Mouse (Mus musculus): ENCODE data around the gene Arglu1. TPM values are rescaled to one million over a fixed set of nuclear protein-coding genes. Genes with fewer than 3 reads are reported as not detected.

Arglu1 gene
- total and polyA plus RNA-seq, 3 experiments, result 24.0 to 28.8 (median 26.3) TPM

DNA sequence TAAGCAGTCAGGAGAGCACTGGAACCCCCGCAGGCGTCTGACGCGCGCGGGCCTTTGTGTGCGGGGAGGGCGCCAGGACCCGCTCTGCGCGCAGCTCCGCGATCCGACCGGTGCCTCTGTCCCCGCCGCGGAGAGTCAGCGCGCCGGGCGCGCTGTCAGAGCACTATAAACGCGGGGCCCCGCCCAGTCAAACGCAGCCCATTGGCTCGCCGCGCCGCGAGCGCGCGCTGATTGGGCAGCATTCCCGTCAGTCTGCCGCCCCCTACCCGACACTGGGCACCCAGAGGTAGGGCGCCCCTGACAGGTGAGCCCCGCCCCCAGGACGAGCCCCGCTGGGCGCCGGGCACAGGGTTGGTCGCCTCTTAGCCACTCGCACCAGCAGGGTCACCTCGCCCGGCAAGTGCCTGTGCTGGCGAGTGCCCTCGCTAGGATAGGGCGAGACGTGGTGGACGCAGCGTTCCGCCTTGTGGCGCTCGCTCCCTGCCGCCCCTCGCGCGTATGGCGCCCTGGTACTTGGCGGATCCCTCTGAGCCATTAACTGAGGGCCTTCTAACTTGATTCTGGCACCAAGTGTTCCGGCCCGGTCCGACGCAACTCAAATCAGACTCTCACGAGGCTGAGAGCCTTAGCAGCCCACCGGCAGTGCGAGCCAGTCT lies 29.1 kb downstream of the Arglu1 start, which contains the start of gene Efnb2:
TSS of gene Efnb2 (minus strand) at position 140 of the 656 bp plus-strand sequence.
- peak; percentile 97 to 99 for DNase-seq
- intact Hi-C loops (cut with DNase I), result loop anchor here (1.0 to 5.0 kb wide), 6 partner anchors 28 to 516 kb away; no protein-coding TSS in a partner anchor
- under 1% methylated on average over 70 of the region's 70 CpGs for WGBS
- Histone ChIP-seq H3K79me2 (replicated peaks; ENCODE audit: control insufficient read depth, insufficient read depth, low read length) (no peaks in the 10 kb centered on the region), H3K4me1 (ENCODE audit: control insufficient read depth, insufficient read depth, low read length) (no peaks in the 10 kb centered on the region), H3K27ac (peak within 1 kb of the TSS; percentile 87), H3K9ac (ENCODE audit: low read depth, low read length) (peak within 1 kb of the TSS; percentile 85), H3K27me3 (ENCODE audit: control insufficient read depth, insufficient read depth, low read length) (no peaks in the 10 kb centered on the region), H3K36me3 (ENCODE audit: control insufficient read depth, insufficient read depth, low read length) (peaks cover 8% of the 10 kb centered on the region), H3K4me3 (peak within 1 kb of the TSS; percentile 88)
- TF ChIP-seq CTCF (IDR thresholded peaks at IDR 0.05) (no peak; the same call in 1 of the 2 replicates), POLR2A (IDR thresholded peaks at IDR 0.05; ENCODE audit: insufficient read depth, low read depth, low read length) (peak; percentile 93)

GRCm38 (mm10) chr8:8660307-8661098 lies 29.8 kb downstream of the Arglu1 start:
- no peak for TF ChIP-seq CTCF (IDR thresholded peaks at IDR 0.05)
- no peak for TF ChIP-seq POLR2A (IDR thresholded peaks at IDR 0.05; ENCODE audit: insufficient read depth, low read depth, low read length)
- no peak for TF ChIP-seq EP300 (IDR thresholded peaks at IDR 0.05; ENCODE audit: insufficient read depth, low read depth, low read length)
- DNase-seq, result peak in 1 of 2 experiments; percentile 24
- intact Hi-C loops (cut with DNase I), result loop anchor here (1.0 to 5.0 kb wide), 6 partner anchors 28 to 517 kb away; no protein-coding TSS in a partner anchor

DNA sequence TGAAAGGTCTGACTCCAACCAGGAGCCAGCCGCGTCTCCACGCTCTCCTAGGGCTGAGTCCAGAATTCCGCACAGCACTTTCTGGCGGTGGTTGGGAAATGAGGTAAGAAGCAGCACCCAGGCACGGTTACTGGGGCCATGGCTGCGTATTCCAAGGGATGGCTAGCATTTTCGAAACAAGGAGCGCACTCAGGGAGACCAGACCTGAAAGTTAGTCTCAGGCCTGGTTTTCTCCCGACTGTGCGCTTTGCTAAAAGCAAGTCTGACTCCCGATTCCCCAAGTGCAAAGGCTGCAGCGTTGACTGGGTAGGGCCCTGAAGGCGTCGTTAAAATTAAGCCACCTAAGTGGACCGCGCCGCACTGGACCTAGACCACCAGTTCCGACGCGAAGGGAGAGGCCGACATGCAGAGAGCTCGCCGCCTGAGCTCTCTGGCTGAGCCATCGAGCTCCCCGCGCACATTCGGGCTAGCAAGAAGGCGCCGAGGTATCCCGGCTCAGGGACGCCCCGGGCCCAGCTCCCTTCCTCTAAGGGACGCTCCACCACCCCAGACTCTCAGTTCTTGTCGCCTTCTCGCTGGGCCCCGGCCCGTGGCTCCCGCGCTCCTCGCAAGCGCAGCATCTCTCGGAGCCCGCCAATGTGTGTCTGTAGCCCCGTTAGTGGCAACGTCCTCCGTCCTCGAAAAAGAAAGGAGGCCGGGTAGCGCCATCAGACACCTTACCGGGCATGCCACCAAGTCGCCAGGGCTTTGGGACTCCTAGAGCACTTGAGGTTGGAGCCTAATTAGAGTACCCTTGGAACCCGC lies 30.6 kb downstream of the Arglu1 start:
- intact Hi-C loops (cut with DNase I), result loop anchor here (2.0 to 5.0 kb wide), 9 partner anchors 29 to 518 kb away; no protein-coding TSS in a partner anchor
- Histone ChIP-seq H3K36me3 (ENCODE audit: control insufficient read depth, insufficient read depth, low read length) (peaks cover 2% of the 10 kb centered on the region; the same call in 1 of the 2 replicates), H3K27ac (peak overlapping the region; percentile 87), H3K27me3 (ENCODE audit: control insufficient read depth, insufficient read depth, low read length) (no peaks in the 10 kb centered on the region), H3K9ac (ENCODE audit: low read depth, low read length) (peak overlapping the region; percentile 85), H3K4me3 (peak overlapping the region; percentile 88), H3K79me2 (replicated peaks; ENCODE audit: control insufficient read depth, insufficient read depth, low read length) (0 out of 2 replicates have a peak, but pooled peaks cover under 1% of the 10 kb centered on the region), H3K4me1 (ENCODE audit: control insufficient read depth, insufficient read depth, low read length) (no peaks in the 10 kb centered on the region)
- 2% methylated on average over 53 of the region's 53 CpGs for WGBS
- peak; percentile 37 to 55 for DNase-seq
- TF ChIP-seq CTCF (IDR thresholded peaks at IDR 0.05), result no peak
- TF ChIP-seq POLR2A (IDR thresholded peaks at IDR 0.05; ENCODE audit: insufficient read depth, low read depth, low read length), result no peak
- TF ChIP-seq EP300 (IDR thresholded peaks at IDR 0.05; ENCODE audit: insufficient read depth, low read depth, low read length), result no peak

More at GRCm38 (mm10) chr8:8660307-8661098, 29.8 kb downstream of the Arglu1 start:
- Histone ChIP-seq H3K27ac (peak overlapping the region; percentile 87), H3K27me3 (ENCODE audit: control insufficient read depth, insufficient read depth, low read length) (no peaks in the 10 kb centered on the region), H3K9ac (ENCODE audit: low read depth, low read length) (peak overlapping the region; percentile 85), H3K4me3 (peak overlapping the region; percentile 88), H3K36me3 (ENCODE audit: control insufficient read depth, insufficient read depth, low read length) (peaks cover 5% of the 10 kb centered on the region), H3K79me2 (replicated peaks; ENCODE audit: control insufficient read depth, insufficient read depth, low read length) (no peaks in the 10 kb centered on the region), H3K4me1 (ENCODE audit: control insufficient read depth, insufficient read depth, low read length) (no peaks in the 10 kb centered on the region)
- under 1% methylated on average over 83 of the region's 88 CpGs for WGBS

GRCm38 (mm10) chr8:8658426-8659224 lies 31.7 kb downstream of the Arglu1 start:
- DNase-seq, result peak; percentile 84 to 86
- intact Hi-C loops (cut with DNase I), result loop anchor here (5.0 kb wide), 4 partner anchors 56 to 431 kb away; no protein-coding TSS in a partner anchor
- H3K4me3 ChIP-seq, result peak overlapping the region; percentile 88
- TF ChIP-seq POLR2A (IDR thresholded peaks at IDR 0.05; ENCODE audit: insufficient read depth, low read depth, low read length), result no peak
- peak; percentile 82 for TF ChIP-seq CTCF (IDR thresholded peaks at IDR 0.05)
- peak; percentile 61; the same call in 1 of the 2 replicates for TF ChIP-seq EP300 (IDR thresholded peaks at IDR 0.05; ENCODE audit: insufficient read depth, low read depth, low read length)
- peak overlapping the region; percentile 87 for H3K27ac ChIP-seq
- WGBS, result 16% methylated on average over 19 of the region's 19 CpGs
- H3K27me3 ChIP-seq (ENCODE audit: control insufficient read depth, insufficient read depth, low read length), result no peaks in the 10 kb centered on the region
- peaks cover 6% of the 10 kb centered on the region; the same call in 1 of the 2 replicates for H3K36me3 ChIP-seq (ENCODE audit: control insufficient read depth, insufficient read depth, low read length)
- H3K79me2 ChIP-seq (replicated peaks; ENCODE audit: control insufficient read depth, insufficient read depth, low read length), result 0 out of 2 replicates have a peak, but pooled peaks cover 2% of the 10 kb centered on the region
- H3K9ac ChIP-seq (ENCODE audit: low read depth, low read length), result peak overlapping the region; percentile 50
- H3K4me1 ChIP-seq (ENCODE audit: control insufficient read depth, insufficient read depth, low read length), result peaks cover 2% of the 10 kb centered on the region; the same call in 1 of the 2 replicates
